Mouse (Mus musculus): Measurements from ENCODE around the gene Rab8b. TPM values are rescaled to one million over a fixed set of nuclear protein-coding genes. Genes with fewer than 3 reads are reported as not detected.
"Not testable (repeated sequence)": the region's sequence is repeated elsewhere in the genome, so short reads cannot be mapped to it uniquely, and the experiment has no call there.

Rab8b gene
- total RNA-seq, 2 experiments from 2014 or later: 9.5 to 9.8 TPM

DNA sequence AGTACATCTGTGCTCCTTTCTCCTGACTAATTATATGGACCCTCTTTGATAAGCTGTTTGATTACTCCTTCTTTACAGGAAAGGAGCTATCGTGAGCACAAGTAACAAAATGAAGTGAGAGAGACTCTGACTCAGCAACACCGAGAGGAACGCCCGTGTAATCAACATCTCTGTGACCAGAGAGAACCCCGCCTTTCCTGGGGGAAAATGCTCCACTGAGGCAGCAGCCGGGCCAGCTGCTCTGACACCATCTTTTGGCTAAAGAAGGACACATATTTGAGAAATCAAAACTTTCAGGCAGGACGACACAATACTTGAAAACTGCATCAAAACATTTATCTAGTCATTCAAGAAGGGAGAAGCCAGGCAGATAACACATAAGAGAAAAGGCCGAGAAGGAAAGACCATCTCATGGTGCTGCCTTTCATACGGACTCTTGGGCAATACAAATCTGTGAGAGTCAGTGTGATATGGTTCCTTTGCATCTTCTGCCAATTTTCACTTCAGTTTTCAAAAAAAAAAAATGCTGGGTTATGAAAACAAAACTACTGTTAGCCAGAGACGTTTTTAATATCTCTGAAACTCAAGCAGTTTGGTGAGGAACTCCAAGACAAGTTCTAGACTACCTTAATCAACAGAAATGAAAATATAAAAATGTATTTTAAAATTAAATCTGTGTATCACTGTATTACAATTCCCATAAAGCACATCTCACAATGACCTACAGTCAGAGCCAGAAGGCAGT is 24.3 kb downstream of the Rab8b start:
- peak; percentile 49 for DNase-seq
- intact Hi-C loops (cut with DNase I; ENCODE audit: low total_unique reads): no loop called here

DNA sequence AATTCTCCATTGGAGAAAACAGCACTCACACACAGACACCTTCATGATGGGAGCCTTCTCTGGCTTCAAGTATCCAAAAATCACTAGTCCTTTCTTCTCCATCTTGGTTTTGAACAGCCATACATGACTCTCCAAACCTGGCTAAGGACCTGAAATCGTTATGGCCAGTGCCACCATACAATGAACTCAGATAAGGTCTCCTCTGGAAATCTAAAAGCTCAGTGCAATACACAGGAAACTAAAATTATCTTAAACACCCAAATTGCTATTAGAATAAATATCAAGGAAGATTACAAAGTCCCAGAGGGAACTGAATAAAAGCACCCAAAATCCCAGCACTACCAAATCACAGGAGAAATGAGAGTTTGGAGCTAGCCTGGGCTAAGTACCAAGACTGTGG is 25.1 kb downstream of the Rab8b start:
- intact Hi-C loops (cut with DNase I; ENCODE audit: low total_unique reads): no loop called here
- DNase-seq: no peak

DNA sequence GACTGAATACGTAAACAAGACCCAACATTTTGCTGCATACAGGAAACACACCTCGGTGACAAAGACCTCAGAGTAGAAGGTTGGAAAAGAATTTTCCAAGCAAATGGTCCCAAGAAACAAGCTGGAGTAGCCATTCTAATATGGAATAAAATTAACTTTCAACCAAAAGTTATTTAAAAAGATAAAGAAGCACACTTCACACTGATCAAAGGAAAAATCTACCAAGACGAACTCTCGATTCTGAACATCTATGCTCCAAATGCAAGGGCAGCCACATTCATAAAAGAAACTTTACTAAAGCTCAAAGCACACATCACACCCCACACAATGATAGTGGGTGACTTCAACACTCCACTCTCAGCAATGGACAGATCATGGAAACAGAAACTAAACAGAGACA is 27.0 kb downstream of the Rab8b start:
- intact Hi-C loops (cut with DNase I; ENCODE audit: low total_unique reads); DNase-seq: not testable (repeated sequence)

DNA sequence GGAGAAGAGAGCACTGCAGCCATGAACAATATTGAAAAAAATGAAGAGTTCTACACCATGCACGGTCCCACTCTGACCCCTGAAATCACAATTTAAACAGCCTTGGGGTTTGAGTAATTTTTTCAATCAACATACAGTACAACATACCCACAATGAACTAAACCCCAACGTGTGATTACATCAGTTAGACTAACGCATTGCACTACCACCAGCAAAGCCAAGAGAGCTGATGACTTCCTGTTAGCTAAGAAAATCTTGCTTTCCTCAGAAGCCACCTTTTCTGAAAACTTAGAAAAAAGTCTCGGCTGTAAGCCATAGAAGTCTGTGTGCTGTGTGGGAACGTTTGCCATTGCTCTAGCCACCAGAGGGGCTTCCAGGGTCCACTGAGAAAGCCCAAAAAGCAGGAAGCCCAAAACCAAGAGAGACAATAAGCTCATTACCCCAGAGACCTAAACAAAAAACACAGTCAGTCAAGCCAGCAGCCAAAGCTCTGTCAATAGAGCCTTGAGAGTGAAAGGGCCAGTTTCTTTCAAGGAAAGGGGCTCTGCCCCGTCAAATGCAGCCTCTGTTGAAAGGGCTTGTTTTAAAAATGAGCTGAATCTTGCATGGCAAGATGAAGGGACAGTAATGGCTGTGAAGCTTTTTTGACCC is 31.4 kb downstream of the Rab8b start:
- no peak for DNase-seq
- intact Hi-C loops (cut with DNase I; ENCODE audit: low total_unique reads): no loop called here

DNA sequence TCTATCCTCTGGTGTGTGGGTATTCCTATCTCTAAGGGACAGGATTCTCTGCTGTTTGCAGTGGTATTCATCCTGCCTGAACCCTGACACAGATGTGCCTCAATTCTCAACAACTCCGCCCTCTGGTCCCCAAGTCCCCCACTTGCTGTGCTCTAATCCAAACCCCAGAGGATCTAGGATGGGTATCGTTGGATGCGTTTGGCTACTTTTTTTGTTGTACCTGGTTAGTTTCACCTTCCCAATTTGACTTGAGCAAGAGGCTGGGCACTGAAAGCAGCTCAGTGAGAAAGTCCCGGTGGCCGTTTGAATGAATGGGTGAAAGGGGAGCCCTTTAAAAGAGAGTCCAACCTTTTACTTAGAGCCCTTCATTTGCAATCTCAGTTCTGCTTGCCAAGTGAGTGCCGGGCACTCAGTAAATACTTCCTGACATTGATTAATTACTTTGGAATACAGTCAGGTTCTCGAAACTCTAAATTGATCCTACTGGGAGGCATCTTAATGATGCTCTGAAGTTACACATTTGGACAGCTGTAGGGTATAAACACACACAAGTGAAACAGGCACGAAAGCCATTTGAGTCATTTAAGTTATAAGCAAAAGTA is 32.1 kb downstream of the Rab8b start:
- DNase-seq: no peak
- intact Hi-C loops (cut with DNase I; ENCODE audit: low total_unique reads): no loop called here

DNA sequence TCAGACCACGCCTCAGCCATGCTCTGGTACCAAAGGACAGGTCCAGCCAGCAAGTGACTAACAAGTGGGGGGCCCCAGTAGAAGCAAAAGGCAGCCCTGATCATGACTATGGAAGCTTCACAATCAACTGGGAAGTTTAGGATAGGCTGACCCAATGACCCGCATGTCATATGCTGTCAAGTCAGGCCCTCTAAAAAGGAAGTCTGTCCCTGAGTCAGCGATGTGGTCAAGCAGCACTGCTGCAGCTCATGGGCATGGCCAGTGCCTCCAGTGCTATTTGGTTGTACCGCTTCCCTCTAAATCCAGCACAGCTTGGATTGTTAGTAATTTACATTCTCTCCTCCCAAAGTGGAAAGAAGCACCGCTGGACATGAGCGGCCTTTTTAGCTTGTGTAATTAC is 32.7 kb downstream of the Rab8b start:
- intact Hi-C loops (cut with DNase I; ENCODE audit: low total_unique reads): no loop called here
- no peak for DNase-seq

DNA sequence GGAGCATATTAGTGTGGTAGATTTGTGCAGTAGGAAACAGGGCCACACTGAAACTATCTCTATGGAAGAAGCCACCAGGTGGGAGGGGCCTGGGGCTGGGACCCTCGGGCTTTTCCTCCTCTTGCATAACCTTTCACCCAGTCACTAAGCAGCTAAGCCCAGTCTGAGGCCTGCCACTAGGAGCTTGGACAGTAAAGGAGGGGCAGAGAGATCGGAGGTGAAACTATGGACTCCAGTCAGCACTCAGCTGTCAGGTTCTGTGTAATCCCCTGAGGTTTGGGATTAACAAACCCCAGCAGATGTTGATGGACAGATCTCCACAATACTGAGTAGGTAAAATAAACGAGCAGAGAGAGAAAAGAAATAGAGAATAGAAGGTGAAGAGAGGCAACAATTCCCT is 33.1 kb downstream of the Rab8b start:
- intact Hi-C loops (cut with DNase I; ENCODE audit: low total_unique reads): no loop called here
- DNase-seq: no peak

DNA sequence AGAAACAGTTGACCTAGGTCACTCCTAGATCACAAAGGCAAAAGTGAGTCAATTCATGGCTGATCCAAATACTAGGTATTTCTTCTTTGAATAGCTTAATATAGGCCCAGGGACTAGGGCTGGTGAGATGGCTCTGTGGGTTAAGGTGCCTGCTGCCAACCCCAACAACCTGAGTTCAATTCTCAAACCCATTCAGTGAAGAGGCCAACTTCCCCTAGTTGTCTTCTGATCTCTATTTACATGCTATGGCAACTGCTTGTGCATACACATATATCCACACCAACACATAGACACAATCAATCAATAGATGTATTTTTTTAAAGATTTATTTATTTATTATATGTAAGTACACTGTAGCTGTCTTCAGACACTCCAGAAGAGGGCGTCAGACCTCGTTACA is 34.9 kb downstream of the Rab8b start:
- no peak for DNase-seq

DNA sequence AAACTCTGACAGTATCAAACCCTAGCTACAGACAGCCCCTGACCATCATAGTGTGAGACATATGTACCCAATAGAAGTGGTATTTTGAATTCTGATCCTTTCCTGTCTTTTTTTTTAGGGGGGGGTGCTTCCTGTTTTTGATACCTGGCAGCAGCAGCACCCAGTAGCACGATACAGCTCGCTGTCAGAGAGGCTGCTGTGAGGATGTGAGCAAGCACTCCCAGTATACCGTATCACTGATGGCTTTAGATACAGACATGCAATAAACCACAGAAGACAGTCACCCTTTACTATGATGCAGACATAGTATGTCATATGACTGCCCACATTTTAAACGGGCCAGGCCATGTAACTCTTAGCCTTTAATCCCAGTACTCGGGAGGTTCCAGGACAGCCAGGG is 36.0 kb downstream of the Rab8b start:
- intact Hi-C loops (cut with DNase I; ENCODE audit: low total_unique reads): no loop called here
- no peak for DNase-seq

More for the DNA sequence above, 34.9 kb downstream of the Rab8b start:
- intact Hi-C loops (cut with DNase I; ENCODE audit: low total_unique reads): no loop called here

DNA sequence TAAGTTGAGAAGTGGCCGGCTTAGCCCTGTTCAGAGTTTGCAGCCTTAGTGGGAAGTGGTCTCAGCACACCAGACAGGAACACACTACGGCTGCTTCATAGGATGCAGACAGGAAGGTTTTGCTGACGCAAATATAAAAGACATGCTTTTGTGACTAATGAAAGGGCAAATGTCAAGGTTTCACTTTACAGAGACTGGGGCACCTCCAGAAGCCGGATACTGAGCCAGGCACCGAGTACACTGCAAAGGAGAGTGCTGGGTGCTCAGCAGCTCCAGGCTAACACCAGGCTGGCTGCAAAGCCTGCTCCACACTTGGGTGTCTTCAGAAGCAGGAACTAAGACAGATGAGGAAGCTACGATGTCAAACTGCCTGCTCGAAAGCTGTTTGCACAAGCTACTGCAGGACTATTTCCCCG is 37.1 kb downstream of the Rab8b start:
- DNase-seq: no peak
- intact Hi-C loops (cut with DNase I; ENCODE audit: low total_unique reads): no loop called here

DNA sequence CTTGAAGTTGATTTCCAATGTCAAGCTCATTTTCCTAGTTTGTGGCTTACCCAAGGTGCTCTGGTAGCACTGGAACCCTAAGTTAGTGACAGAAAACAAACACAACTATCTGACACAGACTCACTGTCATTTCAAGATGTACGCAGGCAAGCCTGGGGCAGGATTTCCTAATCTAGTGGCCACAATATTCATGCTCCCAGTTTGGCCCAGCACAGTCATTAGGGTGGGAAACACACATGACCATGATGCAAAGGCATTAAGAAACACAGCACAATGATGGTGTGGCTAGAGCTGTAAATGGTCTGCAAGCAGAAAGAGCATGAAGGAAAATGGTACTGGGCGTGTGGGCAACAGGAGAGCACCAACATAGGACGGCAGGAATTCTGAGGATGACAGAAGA is 37.6 kb downstream of the Rab8b start:
- DNase-seq: no peak
- intact Hi-C loops (cut with DNase I; ENCODE audit: low total_unique reads): no loop called here

DNA sequence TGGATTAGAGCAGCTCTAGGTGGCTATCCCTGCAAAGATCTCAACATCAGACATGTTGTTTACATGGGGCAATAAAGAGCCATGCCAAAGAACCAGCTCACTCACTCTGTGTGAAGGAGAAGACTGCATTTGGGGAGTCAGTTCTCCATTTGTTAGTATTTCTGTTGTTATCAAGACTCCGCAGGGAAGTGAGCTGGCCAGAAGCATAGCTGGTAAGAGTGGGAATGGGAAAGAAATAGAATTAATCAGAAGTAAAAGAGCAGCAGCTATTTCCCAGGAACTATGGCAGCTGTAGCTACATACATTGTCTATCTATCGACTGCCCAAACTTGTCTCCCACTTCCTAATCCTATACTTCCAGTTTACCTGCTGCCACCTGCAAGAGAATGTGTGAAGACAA is 38.7 kb downstream of the Rab8b start:
- intact Hi-C loops (cut with DNase I; ENCODE audit: low total_unique reads): no loop called here
- no peak for DNase-seq

DNA sequence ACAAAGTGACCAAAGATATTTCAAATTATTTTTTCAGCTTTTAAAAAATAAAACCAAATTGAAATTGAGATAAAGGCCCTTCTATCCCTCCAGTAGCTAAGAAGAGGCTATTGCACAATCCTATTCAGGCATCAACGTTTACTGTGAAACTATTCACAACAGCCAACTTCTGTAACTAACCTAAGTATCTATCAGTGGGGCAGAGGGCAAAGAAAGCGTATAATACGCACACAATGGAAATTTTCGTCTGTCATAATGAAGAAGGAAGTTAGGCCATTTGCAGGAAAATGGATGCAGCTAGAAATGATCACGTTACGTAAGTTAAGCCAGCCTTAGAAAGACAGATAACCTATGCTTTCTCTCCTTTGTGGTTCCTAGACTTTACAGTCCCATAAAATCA is 40.0 kb downstream of the Rab8b start:
- no peak for DNase-seq
- intact Hi-C loops (cut with DNase I; ENCODE audit: low total_unique reads): no loop called here

DNA sequence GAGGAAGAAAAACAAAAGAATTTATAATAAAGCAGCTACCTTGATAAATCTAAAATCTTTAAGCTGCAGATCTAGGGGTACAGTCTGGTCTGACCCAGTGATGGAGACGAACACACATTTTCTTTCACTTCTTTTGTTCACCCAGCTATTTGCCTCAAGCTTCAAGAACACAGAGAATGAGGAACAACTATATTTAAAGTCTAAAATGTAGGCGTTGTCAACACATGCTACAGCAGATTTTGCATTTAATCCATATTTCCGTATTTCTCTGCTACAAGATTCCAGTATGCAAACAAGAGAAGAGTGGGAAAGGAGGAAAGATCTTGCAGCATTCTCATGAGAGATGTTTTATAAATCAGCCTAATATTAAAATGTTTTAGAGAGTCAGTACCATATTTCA is 40.6 kb downstream of the Rab8b start:
- no peak for DNase-seq
- intact Hi-C loops (cut with DNase I; ENCODE audit: low total_unique reads): no loop called here

DNA sequence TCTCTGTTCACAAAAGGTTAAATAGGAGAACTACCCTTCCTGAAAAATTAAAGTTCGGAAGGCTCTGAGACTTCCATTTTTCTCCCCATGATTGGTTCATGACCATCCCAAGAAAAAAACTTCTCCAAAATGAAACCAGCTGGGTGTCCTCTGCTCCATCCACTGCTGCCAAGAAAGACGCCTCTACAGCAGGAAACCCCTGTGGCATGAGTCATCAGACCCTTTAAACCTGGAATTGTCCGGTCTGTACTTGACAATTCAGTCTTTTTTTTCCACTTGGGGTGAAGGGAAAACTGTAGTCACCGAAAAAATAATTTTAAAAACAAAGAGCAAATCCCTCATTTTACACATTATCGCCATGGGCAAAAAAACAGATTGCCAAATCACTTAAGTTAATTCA is 42.9 kb downstream of the Rab8b start:
- intact Hi-C loops (cut with DNase I; ENCODE audit: low total_unique reads): no loop called here
- DNase-seq: peak; percentile 35

DNA sequence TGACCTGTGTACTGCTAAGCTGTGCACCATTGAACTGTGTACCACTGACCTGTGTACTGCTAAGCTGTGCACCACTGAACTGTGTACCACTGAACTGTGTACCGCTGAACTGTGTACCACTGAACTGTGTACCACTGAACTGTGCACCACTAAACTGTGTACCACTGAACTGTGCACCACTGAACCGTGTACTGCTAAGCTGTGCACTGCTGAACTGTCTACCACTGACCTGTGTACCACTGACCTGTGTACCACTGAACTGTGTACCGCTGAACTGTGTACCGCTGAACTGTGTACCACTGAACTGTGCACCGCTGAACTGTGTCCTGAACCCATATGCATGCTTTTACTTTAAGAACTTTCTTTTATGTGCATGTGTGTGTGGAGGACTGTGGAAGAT is 45.2 kb downstream of the Rab8b start:
- intact Hi-C loops (cut with DNase I; ENCODE audit: low total_unique reads): no loop called here
- no peak for DNase-seq

DNA sequence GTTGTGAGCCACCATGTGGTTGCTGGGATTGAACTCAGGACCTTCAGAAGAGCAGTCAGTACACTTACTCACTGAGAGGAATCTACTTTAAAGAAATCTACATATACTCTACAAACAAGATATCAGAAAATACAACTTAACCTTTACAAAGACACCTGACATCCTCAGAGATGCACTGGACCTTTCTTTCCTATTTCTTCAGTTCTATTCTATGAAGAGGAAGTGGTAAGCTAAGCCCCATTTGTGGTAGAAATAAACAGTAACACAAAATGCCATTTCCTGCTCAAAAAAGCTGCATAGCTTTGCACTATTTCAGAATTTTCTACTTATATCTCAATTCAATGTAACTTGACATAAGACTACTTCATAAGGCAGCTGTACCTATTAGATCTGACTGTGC is 46.0 kb downstream of the Rab8b start:
- intact Hi-C loops (cut with DNase I; ENCODE audit: low total_unique reads): no loop called here
- DNase-seq: no peak

DNA sequence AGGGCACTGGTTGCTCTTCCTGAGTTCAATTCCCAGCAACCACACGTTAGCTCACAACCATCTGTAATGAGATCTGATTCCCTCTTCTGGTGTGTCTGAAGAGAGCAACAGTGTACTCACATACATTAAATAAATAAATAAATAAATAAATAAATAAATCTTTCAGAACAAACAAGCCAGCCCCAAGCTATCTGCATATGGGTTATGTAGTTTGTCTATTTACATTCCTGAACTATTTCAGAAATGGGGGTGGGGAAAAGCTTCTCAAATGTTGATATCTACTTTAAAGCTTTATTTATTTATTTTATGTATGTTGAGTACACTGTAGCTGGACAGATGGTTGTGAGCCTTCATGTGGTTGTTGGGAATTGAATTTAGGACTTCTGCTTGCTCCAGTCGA is 46.5 kb downstream of the Rab8b start:
- DNase-seq; intact Hi-C loops (cut with DNase I; ENCODE audit: low total_unique reads): not testable (repeated sequence)

DNA sequence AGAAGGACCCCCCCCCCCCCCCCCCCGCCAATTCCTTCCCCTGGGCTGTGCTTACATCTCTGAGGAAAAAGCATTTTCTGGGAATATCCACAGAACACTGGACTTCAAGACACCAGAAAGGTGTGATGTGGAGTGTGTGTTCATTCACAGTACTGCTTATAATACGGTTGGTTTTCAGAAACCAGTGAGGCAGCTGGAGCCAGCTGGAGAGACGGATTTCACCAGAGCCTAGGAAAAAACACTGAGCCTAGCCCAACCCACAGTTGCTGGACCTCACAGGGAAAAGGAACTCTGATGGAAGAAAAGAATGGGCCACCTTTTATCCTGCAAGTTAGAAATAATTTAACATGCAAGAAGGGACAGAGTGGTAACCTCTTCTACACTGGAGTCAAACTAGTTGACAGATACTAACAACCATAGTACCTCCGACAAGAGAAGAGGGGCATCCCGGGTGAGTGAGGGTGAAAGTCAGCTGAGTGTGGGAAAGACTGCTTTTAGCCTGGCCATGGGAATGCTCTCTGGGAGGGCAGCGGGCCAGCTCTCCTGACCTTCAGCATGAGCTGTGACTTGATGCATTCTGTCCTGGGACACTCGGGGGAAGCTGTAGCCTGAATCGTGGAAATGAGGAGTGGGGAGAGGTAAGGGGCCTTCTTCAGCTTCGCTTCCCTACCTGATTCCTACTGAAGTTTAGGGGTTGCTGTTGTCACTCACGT is 47.3 kb downstream of the Rab8b start:
- intact Hi-C loops (cut with DNase I; ENCODE audit: low total_unique reads): no loop called here

DNA sequence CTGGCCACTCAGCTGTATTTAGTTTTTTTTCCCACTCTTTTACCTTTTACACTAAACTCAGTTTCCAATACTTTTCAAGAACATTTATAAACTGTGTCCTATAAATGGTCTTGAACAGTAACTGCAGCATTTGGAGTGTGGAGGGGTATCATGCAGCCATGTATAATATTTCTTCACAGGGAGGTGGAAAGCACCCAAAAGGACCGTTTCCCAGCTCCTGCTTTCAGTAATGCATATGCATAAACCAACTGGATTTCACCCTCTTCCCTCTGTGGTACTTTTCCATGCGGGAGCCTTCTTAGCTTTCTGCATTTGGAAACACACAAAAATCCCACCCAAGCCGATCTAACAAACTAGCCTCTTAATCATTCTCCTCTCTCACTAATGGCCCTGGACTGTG is 54.8 kb downstream of the Rab8b start:
- no peak for DNase-seq
- intact Hi-C loops (cut with DNase I; ENCODE audit: low total_unique reads): no loop called here

More for the DNA sequence above, 47.3 kb downstream of the Rab8b start:
- peak; percentile 64 for DNase-seq
